Mouse (Mus musculus): Measurements from ENCODE around the gene Slc35c2. TPM values are rescaled to one million over a fixed set of nuclear protein-coding genes. Genes with fewer than 3 reads are reported as not detected.

Gene Slc35c2
- polyA plus RNA-seq, 1 experiment: 49.8 TPM

DNA sequence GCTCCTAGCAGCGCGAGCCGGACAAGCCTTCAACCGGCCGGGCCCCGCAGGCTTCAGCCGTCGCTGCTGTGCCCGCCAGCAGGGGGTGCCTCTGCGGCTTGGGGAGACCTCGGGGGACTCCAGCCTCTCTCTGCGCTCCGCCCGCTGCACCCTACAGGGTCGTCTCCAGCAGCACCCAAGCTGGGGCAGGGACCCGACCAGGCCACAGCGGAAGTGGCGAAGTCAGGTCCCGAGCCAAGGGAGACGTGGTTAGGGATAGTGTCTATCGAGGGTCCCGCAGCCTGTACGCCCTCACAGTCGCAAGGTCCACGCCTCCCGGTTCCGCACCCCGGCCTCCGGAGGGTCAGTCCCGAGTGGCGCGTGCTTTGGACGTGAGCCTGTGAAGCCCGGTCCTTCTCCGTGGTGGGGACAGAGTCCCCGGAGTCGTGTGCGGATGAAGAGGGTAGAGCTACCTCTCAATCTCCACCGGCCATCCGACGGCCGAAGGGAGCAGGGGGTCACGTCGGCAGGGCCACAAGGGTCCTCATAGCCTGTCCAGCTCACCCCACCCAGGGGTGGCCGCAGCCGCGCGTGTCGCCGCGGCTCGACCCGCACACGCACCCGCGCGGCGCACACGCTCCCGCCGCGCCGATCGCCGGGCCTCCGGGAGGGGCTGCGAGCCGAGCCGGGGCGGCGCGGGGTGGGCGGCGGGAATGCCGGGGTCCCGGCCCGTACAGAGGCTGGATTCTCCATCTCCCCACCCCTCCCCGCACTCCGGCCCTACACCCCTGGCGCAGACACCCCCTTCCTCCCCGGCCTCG is 54.0 kb downstream of the Slc35c2 start:
- TF ChIP-seq POLR2A (IDR thresholded peaks at IDR 0.05; ENCODE audit: borderline replicate concordance, low read depth, low read length): no peak
- TF ChIP-seq CTCF (IDR thresholded peaks at IDR 0.05; ENCODE audit: low read depth, low read length): peak; percentile 54
- 0 out of 2 replicates have a peak overlapping the region, but pooled peaks have one; percentile 9 for H3K4me3 ChIP-seq (ENCODE audit: insufficient read depth, low read length)
- H3K4me1 ChIP-seq (ENCODE audit: control insufficient read depth, insufficient read depth, low read length): no peaks in the 10 kb centered on the region
- no peak overlapping the region for H3K27ac ChIP-seq (ENCODE audit: insufficient read depth, low read depth, low read length)

DNA sequence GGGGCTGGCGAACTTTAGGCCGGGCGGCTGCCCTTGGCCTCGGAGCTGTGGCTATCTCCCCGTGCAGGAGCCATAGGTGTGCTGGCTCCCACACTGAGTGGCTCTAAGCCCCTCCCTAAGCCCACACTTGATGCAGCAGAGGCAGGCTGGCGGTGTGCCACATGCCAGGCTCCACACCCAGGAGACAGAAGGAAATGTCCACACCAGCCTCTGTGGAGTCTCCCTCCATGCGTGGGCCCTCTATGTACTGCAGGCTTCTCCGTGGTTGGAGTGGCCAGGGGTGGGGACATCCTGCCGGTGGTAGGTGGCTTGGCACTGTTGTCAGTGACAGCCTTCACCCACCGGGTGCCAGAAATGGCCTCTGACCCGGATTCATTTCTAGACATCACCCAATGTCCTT is 58.6 kb downstream of the Slc35c2 start:
- Histone ChIP-seq H3K27ac (ENCODE audit: insufficient read depth, low read depth, low read length) (no peak overlapping the region), H3K4me1 (ENCODE audit: control insufficient read depth, insufficient read depth, low read length) (no peaks in the 10 kb centered on the region), H3K4me3 (ENCODE audit: insufficient read depth, low read length) (no peak overlapping the region)
- no peak for TF ChIP-seq CTCF (IDR thresholded peaks at IDR 0.05; ENCODE audit: low read depth, low read length)
- no peak for TF ChIP-seq POLR2A (IDR thresholded peaks at IDR 0.05; ENCODE audit: borderline replicate concordance, low read depth, low read length)

Other genes starting within 250 kb of the Slc35c2 start
- gene Cd40, start 232.2 kb downstream of the Slc35c2 start, polyA plus RNA-seq (2012; ENCODE audit: insufficient read depth, insufficient read length, missing spikeins): 20.4 and 29.2 TPM in 2 replicates
- gene 1700025C18Rik, start 197.1 kb downstream of the Slc35c2 start, polyA plus RNA-seq (2012; ENCODE audit: insufficient read depth, insufficient read length, missing spikeins): not detected in 2 replicates
- not detected in 2 replicates for gene Cdh22, start 53.0 kb downstream of the Slc35c2 start, polyA plus RNA-seq (2012; ENCODE audit: insufficient read depth, insufficient read length, missing spikeins)
- 54.6 and 61.0 TPM in 2 replicates for gene Elmo2, start 38.6 kb upstream of the Slc35c2 start, polyA plus RNA-seq (2012; ENCODE audit: insufficient read depth, insufficient read length, missing spikeins)
- gene Zfp663, start 80.9 kb upstream of the Slc35c2 start, polyA plus RNA-seq (2012; ENCODE audit: insufficient read depth, insufficient read length, missing spikeins): not detected in 2 replicates
- gene Zfp334, start 100.4 kb upstream of the Slc35c2 start, polyA plus RNA-seq (2012; ENCODE audit: insufficient read depth, insufficient read length, missing spikeins): 0.27 and 0.36 TPM in 2 replicates
- gene Ocstamp, start 112.5 kb upstream of the Slc35c2 start, polyA plus RNA-seq (2012; ENCODE audit: insufficient read depth, insufficient read length, missing spikeins): not detected in 2 replicates
- 12.6 and 15.2 TPM in 2 replicates for gene Slc13a3, start 185.4 kb upstream of the Slc35c2 start, polyA plus RNA-seq (2012; ENCODE audit: insufficient read depth, insufficient read length, missing spikeins)
- 8.9 and 11.2 TPM in 2 replicates for gene Trp53rka, start 205.5 kb upstream of the Slc35c2 start, polyA plus RNA-seq (2012; ENCODE audit: insufficient read depth, insufficient read length, missing spikeins)
- 0.15 TPM in 1 of 2 replicates, not detected in the other for gene Slc2a10, start 215.9 kb upstream of the Slc35c2 start, polyA plus RNA-seq (2012; ENCODE audit: insufficient read depth, insufficient read length, missing spikeins)

Data from bone marrow macrophage, adult 2 months (primary cell).